Mouse (Mus musculus): ENCODE measurements around the gene Krtdap.
"Not testable (repeated sequence)": the region's sequence is repeated elsewhere in the genome, so short reads cannot be mapped to it uniquely, and the experiment has no call there.

The Krtdap gene

DNA sequence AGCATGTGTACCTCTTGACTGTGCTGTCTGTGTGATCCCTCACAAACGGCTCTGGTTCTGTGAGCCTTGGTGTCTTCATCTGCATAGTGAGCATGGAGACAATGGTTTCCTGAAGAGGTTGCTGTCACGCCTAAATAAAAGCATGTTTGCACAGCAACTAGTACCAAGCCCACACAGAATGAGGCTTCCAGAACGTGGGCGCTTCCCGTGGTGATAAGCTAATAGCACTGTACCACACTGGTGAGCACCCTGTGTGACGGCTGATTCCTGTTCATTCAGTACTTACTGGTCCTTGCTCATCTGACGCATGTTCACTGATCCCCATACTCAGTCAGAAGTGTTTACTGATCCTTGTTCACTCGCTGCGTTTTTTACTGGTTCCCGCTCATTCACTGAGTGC is 2.4 kb downstream of the Krtdap start:
- DNase-seq (ENCODE audit: low read depth): no peak

GRCm38 (mm10) chr7:30791921-30792320 is 4.2 kb downstream of the Krtdap start:
- no peak for DNase-seq (ENCODE audit: low read depth)

- DNase-seq (ENCODE audit: low read depth): no peak
These were observed 7.2 kb downstream of the Krtdap start for GRCm38 (mm10) chr7:30794921-30795320.

DNA sequence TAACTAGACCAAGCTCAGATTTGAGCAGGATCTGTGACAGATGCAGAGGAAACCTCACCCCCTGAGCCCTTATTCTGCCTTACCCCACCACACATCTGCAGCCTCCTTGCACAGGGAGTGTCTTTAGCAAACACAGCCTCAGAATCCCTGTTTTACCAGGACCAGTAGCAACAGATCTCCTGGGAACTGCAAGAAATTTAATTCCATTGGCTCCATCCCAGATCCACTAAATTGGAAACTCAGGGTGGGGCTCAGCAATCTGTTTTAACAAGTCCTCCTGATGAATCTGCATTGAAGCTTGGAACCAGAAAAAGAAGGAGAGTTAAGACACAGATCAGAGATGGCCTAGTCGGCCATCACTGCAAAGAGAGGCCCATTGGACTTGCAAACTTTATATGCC is 9.1 kb downstream of the Krtdap start:
- no peak for DNase-seq (ENCODE audit: low read depth)

GRCm38 (mm10) chr7:30800653-30801052 is 13.0 kb downstream of the Krtdap start:
- DNase-seq (ENCODE audit: low read depth): no peak

- DNase-seq (ENCODE audit: low read depth): no peak
These were observed 15.6 kb downstream of the Krtdap start for GRCm38 (mm10) chr7:30803256-30803655.

GRCm38 (mm10) chr7:30804026-30804715 is 16.5 kb downstream of the Krtdap start:
- DNase-seq (ENCODE audit: low read depth): no peak

GRCm38 (mm10) chr7:30805924-30806323 is 18.2 kb downstream of the Krtdap start:
- peak; percentile 67 for DNase-seq (ENCODE audit: low read depth)

DNA sequence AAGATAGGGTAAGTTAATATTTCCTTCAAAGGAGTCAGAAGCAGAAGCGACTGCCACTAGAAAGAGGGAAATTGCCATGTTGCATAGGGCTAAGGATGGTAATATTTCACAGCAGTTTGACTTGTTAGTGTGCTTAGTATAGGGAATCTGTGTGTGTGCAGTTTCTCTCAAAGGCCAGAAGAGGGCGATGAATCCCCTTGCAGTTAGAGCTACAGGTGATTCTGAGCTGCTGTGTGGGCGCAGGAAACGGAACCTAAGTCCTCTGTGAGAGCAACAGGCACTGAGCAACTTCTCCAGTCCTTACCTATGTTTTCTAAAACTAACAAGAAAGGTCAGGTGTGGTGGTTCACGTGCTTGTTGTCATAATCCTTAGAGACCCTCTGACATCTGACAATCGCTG is 22.6 kb downstream of the Krtdap start:
- peak; percentile 35 for DNase-seq (ENCODE audit: low read depth)

DNA sequence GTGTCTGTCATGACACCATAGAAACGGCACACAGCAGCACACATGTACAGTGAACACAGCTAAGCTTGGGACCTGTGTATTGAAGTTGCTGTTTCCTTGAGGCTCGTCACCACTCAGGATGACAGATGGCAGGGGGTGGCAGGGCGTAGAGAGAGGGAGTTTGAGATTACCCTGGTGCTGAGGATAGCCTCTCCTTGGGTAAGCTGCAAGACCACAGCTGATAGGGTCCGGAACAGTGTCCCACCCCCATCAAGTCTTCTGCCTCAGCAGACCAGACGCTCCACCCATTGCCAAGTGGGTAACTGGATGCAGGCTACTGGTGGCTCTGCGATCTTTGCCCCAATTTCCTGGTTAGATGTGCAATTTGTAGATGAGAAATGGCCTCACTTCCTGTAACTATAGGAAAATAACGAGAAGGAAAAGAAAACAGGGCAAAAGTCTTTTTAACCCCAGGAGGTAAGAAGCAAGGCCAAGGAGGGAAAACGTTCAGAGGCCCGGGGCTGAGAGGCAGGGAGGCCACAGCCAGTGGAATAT is 24.1 kb downstream of the Krtdap start:
- peak; percentile 23 for DNase-seq (ENCODE audit: low read depth)

DNA sequence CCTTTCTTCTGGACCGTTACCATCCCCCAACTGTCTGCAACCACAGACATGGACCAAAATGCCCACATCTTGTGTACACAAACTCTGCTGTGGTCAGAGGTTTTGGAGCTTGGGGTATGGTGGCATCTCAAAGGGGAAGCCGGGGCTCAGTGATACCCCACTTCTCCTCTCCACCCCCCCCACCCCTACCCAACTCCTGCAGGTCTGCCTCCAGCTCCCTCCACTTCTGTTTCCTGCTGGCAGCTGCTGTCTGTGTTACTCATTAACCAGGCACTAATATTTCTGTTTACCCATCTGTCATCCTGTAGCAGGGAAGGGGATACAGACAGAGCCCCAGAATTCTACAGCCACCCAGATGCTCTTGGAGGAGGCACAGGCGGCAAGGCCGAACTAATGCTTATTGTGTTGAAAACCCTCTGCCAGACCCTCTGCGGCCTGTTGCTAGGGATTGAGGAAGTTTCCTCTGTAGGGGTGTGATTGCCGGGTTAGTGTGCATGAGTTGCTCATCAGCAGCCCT is 24.7 kb downstream of the Krtdap start:
- no peak for DNase-seq (ENCODE audit: low read depth)

- no peak for DNase-seq (ENCODE audit: low read depth)
These were observed 32.4 kb downstream of the Krtdap start for GRCm38 (mm10) chr7:30820131-30820530.

- DNase-seq (ENCODE audit: low read depth): peak; percentile 36
These were observed 33.3 kb downstream of the Krtdap start for GRCm38 (mm10) chr7:30820854-30821445.

- no peak for DNase-seq (ENCODE audit: low read depth)
These were observed 33.8 kb downstream of the Krtdap start for GRCm38 (mm10) chr7:30821532-30821931.

GRCm38 (mm10) chr7:30823675-30824074 is 36.0 kb downstream of the Krtdap start, which contains the start of gene Ffar2:
Gene Ffar2 (minus strand): TSS chr7:30823775.
- DNase-seq (ENCODE audit: low read depth): no peak

- no peak for DNase-seq (ENCODE audit: low read depth)
These were observed 36.6 kb downstream of the Krtdap start for GRCm38 (mm10) chr7:30824306-30824705.

GRCm38 (mm10) chr7:30826660-30827059 is 39.0 kb downstream of the Krtdap start:
- DNase-seq (ENCODE audit: low read depth): no peak

GRCm38 (mm10) chr7:30828871-30829270 is 41.2 kb downstream of the Krtdap start:
- DNase-seq (ENCODE audit: low read depth): not testable (repeated sequence)

- no peak for DNase-seq (ENCODE audit: low read depth)
These were observed 41.7 kb downstream of the Krtdap start for GRCm38 (mm10) chr7:30829428-30829827.

GRCm38 (mm10) chr7:30832261-30832660 is 44.6 kb downstream of the Krtdap start:
- peak; percentile 36 for DNase-seq (ENCODE audit: low read depth)

- DNase-seq (ENCODE audit: low read depth): not testable (repeated sequence)
These were observed 45.0 kb downstream of the Krtdap start for GRCm38 (mm10) chr7:30832684-30833083.

DNA sequence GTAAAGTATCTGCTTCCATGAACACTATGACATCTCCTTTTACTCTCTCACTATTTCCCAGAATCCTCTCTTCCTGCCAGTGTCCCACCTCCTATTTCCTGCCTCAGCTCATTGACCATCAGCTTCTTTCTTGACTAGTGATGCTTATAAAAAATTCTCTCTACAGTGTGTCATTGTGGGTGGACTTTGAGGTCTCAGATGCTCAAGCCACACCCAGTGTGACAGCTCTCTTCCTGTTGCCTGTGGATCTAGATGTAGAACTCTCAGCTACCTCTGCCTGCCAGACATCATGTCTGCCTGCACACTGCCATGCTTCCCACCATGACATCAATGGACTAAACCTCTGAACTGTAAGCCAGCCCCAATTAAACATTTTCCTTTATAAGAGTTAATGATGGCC is 49.6 kb downstream of the Krtdap start:
- no peak for DNase-seq (ENCODE audit: low read depth)

DNA sequence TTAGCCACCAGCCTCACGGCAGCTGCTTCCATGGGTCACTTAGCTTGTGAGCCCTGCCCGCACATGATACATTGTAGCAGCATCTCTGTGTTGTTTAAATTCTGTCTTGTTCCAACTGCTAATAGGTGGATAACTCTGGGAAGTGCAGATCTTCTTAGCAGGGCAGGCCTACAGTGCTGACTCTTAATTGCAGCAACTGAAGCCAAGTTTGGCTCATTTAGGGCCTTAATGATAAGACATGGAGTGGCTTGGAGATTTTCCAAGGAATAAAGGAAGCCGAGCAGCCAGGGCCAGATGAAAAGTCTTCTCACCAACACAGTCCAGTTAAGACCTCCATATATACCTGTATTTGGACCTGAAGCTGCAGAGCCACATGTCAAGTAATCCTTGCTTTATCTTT is 52.6 kb downstream of the Krtdap start:
- DNase-seq (ENCODE audit: low read depth): no peak

Measured in naive thymus-derived CD4-positive, alpha-beta T cell, adult 2 months (primary cell).